Mouse (Mus musculus) heart, postnatal 25 days (tissue): Measurements from ENCODE around the gene Pdlim5. TPM values are rescaled to one million over a fixed set of nuclear protein-coding genes. Genes with fewer than 3 reads are reported as not detected.

Experiments used
- DNase-seq: peaks from one replicate; pipeline ENCODE4 v3.0.0; 2022; ENCODE audit warnings: low spot score
- intact Hi-C: fragments of 180-260 bp; cut with DNase I; formaldehyde crosslinking; loops from one replicate; pipeline ENCODE4 v1.15.1; 2025
- total RNA-seq, 2 experiments: library from RNA; stranded (reverse); gene quantifications; 2 replicates each; pipeline ENCODE4 v1.2.3; 2021

Pdlim5 gene
- total RNA-seq, 2 experiments from 2014 or later: 808 to 915 TPM

DNA sequence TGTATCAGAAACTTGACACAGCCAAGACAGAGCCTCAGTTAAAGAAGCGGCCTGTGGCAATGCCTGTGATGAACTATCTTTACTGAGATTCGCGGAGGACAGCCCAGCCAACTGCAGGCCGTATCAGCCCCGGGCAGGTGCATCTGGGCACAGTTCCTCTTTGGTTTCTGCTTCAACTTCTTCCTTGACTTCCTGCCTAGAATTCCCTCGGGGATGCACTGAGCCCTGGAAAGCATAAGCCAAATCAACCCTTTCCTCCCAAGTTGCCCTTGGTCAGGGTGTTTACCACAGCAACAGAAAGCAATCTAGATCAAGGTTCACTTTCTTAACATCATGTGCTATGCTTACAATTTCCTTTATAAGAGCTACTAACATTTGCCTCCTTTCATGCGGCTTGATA, 101.9 kb downstream of the Pdlim5 start:
- intact Hi-C loops: no loop called here
- no peak for DNase-seq

DNA sequence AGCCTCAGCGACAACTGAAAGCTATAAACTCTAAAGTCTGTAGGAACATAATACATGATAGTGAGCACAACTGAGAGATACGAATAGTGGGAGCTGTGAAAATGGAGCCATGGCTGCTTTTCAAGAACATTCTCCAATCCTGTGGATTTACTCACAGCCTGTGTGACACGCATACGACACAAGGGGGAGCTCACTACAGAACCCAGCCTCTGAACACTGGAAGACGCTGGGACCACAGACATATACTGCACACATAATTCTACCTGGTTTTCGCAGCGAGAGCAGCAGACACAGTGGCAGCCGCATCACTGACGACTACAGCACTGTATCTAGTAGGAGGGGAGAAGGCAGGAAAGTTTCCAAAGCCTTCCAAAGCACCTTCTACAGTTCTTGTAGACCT, 112.8 kb downstream of the Pdlim5 start:
- intact Hi-C loops: loop anchor here (2.0 to 10.0 kb wide), 2 partner anchors 192 to 342 kb away; partner anchors contain the start of gene Gbp2

DNA sequence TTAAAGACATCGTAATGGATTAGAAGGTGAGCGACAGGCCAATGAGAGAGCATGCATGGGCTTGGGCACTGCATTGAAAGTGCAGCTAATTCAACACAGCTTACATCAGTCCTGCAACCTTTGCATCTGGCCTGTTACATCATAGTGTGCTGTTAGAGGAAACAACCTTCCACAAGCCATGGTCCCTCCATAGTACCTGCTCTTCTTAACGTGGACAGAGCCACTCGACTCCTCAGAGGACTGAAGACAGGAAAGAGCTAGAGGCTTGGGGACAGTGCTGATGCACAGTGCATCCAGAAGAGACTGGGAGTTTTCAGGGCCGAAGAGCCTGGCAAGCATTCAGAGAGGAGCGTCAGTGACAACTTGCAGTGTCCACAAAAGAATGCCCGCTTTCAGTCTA, 113.8 kb downstream of the Pdlim5 start:
- DNase-seq: no peak
- intact Hi-C loops: loop anchor here (2.0 to 10.0 kb wide), 2 partner anchors 193 to 343 kb away; partner anchors contain the start of gene Gbp2

More for the DNA sequence above, 112.8 kb downstream of the Pdlim5 start:
- DNase-seq: no peak

DNA sequence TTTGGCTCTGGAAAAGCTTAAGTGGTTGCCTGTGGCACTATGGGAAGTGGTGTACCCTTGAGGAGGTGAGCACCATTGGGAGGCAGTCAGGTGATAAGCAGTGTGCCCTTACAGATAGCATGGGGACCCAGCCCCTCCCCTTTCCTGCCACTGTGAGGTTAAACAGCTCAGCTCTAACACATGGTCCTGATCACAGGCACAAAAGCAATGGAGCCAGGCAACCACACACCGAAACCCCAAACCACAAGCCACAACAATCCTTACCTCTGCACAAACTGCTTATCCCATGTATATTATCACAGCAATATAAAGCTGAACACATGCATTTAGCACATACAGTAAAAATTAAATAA, 114.4 kb downstream of the Pdlim5 start:
- intact Hi-C loops: loop anchor here (10.0 kb wide), 1 partner anchor 344 kb away; the partner anchor contains the start of gene Gbp2
- no peak for DNase-seq

DNA sequence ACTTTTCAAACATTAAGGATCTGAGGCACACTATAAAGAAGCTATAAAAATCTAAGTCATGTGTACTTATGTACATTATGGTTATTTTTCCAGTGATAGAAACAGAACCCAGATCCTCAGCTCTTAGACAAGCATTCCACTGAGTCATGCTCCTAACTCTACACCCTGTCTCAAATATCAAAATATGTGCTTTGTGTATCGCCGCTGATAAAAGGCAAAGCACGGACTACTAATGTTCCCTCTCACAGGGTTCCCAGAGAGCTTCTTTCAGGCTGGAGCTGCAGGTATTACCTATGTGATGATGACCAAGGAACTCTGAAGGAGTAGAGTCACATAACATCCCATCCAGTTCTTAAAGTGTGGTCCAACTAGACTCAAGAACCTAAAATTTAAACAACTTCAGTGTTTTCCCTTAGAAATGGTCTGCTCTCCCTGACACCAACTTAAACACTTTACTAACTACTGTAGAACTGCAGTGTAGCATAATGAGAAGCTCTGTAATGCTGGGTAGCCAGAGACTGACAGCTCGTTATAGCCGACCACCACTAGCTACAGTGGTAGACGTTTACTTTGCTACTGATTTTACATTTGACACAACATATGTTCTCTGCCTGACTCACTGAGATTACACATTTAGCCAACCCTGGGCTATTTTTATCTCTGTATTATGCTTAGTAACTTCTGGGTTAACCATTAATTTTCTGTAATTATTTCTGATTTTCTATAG, 115.0 kb downstream of the Pdlim5 start:
- intact Hi-C loops: loop anchor here (10.0 kb wide), 1 partner anchor 344 kb away; the partner anchor contains the start of gene Gbp2
- DNase-seq: no peak

DNA sequence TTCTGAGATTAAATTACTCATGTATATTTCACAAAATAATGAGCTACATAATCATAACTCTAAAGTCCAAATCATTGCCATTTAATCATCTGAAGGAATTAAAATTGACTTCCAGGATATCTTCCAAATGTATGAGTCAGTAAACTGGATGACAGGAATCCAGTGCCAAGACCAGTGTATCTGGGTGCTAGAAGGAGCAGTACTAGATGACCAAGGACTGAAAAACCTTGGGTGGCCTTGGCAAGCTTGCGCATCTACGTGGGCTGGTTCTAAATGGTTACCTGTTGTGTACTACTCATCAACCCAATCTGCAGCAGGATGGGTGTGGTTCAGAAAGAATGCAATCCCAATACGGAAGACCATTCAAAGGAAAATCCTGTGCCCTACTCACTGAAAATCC, 116.5 kb downstream of the Pdlim5 start:
- intact Hi-C loops: no loop called here

DNA sequence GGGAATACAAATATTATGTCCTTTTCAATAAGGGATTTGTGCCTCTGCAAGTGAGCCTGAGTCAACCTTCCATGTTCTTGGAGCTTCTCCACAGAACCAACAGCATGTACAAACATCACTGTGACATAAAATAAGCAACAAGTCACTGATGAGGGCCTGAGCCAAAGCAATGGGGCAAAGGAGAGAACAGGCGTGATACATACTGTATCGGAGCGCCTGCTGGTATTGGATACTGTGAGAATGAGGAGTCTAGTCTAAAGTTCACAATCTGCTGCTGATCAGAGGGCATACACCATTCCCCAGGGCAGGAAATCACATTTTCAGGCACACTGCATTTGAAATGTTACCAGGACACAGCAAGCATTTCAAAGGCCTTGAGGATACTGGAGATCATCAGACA, 119.0 kb downstream of the Pdlim5 start:
- DNase-seq: no peak
- intact Hi-C loops: no loop called here

More for the DNA sequence above, 116.5 kb downstream of the Pdlim5 start:
- DNase-seq: no peak

DNA sequence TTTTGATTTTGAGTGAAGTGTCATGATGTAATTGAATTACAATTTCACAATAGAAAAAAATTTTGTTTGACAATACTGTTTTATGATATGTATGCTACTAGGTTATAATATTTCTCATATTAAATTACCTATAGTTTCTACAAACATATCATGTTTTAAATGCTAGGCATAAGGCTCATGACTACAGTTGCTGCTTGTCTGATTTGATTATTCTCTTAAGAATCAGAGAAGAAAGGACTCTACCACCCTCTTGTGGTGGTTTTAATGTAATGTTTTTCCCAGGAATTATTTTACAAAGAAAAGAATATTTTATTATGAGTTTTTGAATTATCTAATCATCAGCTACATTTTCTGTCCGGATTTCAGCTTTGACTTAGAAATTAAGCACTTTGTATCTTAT, 120.5 kb downstream of the Pdlim5 start:
- no peak for DNase-seq
- intact Hi-C loops: no loop called here

DNA sequence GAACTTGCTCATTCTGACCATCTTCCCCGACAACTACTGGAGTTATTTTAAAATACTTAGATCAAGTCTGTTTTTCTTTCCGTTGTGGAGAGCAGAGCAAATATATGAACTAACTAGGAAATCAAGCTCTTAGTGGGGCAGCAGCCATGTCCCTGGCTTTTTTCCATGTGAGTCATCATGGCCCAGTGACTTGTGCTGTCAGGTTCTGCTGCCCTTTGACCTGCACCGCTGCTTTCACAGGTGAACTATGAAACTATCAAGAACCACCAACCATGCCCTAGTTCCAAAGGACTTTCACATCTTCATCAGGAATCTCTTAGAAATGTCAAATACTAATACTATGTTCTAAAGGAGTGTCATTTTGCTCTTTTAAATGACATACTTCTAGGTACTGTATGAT, 121.0 kb downstream of the Pdlim5 start:
- no peak for DNase-seq
- intact Hi-C loops: no loop called here

DNA sequence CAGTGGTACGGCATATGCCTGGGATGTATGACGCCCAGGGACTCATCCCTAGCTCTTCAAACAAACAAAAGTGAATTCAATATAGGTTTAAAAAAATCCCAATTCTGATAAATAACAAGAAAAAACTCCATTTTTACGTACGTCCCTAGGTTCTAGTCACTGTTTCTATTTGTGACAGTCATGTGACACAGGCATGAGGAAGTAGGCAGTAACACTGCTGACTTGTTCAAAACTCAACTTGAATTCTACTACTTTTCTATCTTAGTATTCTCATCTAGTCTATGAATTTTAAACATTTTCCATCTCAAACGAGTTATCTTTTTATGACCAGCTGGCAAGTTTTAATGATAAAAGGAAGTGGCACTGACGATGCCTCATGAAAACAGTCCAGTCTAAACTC, 122.2 kb downstream of the Pdlim5 start:
- DNase-seq: no peak
- intact Hi-C loops: loop anchor here (2.0 kb wide), 1 partner anchor 410 kb away; no protein-coding TSS in a partner anchor

DNA sequence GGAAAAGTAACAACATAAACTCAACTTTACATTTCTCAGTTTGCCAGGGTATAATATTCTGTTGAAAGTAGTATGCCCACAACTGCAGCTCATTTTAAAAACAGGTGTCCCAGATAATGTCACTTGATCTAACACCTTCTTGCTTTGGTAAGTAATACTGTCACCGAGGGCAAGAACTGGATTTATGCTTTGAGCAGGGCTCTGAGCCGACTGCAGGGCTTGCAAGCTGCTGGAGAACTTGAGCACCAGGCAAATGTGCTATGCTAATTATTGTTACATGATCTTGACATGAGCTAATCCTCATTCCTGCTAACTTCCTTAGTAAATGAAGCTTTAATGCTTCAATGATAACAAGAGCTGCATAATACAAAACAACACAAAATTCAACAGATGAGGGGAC, 139.1 kb downstream of the Pdlim5 start:
- intact Hi-C loops: no loop called here
- DNase-seq: no peak

DNA sequence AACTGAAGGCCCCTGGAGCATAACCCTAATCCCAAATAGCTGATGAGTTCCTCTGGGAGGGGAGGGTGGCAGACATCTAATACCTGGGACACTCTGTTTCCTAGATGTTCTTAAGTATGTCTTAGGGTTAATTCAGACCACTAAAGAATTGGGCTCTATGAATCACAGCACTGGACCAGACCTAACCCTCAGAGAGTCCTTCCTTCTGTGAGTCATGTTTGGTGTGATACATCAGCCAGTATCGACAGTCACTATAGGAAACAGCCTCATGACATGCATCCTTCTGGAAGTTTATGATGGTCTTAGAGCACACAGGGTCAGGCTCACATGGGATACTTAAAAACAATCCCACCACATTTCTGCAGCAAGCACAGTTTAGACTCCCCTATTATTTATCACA, 143.4 kb downstream of the Pdlim5 start:
- DNase-seq: no peak
- intact Hi-C loops: no loop called here

DNA sequence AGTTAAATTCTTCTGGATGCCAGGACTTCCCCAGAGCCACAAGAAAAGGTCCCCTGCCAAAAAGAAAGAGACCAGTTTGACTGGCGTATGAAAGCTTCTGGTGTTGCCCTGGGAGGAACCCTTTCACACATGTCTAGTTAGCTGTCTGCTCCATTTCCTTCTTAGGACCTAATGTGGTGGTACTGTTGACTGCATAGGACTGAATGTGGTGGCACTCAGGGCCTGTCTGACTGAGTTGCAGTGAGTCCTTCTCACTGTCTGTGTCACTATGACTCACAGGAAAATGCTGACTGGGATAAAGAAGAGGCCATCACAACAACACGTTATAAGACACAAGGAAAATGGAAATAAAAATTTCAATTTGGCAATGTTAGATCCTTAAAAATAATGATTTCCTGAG, 146.0 kb downstream of the Pdlim5 start:
- no peak for DNase-seq
- intact Hi-C loops: no loop called here

DNA sequence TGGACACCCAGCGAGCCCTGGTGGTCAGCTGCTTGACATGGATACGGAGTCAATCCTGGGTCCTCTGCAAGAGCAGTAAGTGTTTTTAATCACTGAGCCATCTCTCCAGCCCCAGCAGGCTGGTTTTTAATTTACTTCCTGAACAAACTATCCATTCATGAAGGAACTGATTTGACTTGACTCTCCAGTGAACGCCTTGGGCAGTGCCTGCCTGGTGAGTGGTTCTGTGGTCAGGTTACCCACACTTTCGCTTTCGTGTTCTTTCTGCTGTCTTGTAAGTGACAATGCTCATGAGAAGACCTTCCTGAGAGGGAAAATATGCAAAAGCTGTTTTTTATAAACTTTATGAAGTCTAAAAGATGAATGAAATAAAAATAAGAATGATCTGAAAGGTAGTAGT, 152.2 kb downstream of the Pdlim5 start:
- intact Hi-C loops: no loop called here
- DNase-seq: no peak

DNA sequence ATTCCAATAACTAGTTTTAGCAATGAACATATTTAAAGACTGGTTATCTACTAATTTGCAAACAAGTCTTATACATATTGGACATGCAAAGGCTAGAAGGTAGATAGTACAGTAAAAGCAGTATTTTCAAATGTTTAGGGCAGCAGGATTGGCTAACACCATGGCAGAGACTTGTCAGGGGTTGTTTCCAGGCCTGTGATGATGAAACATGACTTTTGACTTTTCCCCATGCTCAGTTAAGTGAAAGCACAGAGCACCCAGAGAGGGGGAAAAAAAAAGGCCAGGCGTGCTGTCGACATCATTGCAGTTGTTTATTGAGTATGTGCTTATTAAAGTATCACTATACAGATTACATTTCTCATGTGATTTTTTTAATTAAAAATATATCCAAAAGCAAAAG, 156.2 kb downstream of the Pdlim5 start:
- intact Hi-C loops: no loop called here

DNA sequence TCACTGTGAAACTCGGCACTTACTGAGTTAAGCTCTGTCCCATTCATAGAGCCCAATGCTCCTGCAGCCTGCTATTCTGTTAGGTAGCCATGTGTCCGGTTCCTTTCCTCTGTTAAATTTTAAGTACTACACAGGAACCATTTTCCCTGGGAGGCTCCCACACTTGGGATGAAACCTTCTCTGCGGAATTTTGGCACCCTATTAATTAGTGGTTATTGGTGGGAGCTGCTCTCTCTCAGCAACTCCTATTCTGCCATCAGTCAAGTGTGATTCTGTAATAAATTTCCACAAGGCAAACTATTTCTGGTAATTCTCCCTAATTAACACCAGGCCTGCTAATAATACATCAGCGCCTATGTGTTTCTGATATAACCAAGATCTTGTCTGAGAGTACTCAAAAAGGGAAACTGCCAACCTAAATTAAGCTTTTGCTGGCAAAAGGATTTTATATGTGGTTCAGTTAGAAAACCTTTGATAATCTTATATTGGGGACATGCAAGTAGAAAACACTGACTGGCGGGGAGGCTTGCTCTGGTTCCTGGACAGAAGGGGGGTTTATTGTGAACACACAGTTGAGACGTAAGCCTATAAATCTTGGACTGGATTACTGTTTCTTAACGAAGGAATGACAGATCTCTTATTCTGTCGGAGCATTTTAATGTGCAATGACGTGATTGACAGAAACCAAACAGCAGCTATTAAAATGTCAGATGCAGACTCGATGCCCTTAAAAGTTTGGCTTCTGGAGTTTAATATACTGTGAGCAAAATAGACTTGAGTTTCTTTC, 157.0 kb downstream of the Pdlim5 start:
- no peak for DNase-seq
- intact Hi-C loops: no loop called here

More for the DNA sequence above, 156.2 kb downstream of the Pdlim5 start:
- DNase-seq: no peak

DNA sequence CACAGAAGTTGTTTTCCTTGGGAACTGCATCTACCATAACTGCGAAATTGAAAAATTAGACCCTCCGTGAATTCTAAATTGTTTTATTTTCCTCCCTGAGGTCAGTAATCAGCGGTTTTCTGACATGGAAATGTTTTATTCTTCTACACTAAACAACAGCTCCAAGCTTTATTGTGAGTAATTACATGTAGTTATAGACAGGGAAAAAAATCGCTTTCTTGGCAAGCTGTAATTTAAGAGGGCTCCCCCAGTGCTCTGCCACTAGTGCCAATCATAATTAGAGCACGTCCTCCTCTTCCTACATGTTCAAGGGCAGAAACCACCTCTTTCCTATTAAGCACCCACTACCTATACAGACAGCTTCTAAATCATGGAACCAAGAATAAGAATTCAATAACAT, 157.9 kb downstream of the Pdlim5 start:
- intact Hi-C loops: no loop called here
- no peak for DNase-seq

DNA sequence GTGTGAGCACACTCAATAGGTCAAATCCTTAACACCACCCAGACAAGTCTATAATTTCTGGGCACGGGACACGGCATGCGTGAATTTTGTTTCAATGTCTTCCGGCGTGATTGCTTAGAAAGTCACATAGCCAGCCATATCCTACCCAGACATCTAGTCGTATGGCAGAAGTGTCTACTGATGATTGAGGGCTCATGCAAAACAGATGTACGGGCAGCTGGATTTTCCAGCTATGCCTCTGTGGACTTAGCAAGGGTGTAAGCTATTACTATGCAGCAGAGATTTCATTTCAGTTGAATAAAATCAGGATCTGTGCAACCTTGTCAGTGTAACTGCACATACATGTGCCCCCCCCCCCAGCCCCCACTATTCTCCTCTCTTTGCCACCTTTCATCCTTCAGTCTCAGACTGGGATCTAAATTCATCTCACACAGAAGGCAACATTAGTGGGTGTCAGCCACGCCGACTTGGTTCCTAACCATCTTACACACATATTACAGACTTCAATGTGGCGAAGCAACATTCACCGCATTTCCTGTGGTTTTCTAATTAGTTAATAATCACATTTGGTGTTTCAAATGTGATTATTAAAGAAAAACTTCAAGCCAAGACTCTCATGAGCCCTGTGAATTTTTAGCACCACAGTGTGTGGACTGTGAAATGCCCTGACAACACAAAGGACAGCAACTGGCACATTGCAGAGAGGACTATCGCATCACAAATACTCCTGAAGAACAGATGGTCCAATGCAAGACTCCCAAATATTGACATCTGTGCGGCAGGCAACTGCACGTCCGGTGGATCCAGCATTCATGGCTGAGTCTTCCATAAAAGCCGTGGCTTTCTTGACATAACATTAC, 161.7 kb downstream of the Pdlim5 start:
- intact Hi-C loops: no loop called here
- no peak for DNase-seq

DNA sequence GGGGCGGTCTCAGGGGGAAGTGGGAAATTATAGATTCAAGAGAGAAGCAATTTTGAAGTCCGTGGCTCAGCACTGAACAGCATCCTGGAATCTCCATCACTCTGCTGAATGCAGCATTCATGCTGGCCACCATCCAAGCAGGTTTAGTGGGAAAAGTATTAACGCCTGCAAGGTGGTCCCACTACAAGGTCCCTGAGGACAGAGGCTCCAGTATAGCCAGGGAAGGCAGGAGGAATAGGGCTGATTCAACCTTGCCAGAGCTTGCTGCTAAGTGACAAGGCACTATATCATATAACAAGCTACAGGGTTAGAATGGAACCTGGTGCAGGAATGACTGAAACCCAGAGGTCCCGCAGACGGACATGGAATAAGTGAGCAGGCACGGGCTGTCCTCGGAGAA, 166.8 kb downstream of the Pdlim5 start:
- intact Hi-C loops: no loop called here
- DNase-seq: no peak

DNA sequence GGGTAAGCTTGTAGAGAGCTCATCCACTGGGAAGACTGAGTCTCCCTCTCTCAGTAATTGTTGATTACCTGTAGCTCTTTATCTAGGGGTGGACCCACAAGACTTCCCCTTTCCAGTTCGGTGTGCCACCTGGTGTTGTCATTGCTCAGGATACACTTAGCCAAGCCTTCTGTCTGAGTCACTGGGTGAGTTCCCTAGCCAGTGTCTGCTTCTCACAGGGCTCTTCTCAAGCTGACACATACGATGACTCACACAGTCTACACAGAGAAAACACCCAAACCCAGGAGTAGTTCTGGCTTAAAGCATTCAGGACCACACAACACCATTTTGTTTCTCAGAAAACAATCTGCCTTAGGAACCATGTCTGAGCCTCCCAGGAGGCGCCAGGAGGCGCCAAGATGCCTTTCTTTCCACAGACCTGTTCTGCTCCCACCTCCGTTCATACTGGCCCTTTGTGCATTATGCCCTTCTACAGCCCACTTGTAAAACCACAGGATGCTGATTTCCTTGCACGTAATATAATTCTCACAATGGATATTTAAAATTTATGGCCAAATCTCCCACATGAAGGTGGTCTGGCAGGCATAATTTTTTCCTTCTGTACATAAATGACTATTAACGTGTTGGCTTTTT, 172.9 kb downstream of the Pdlim5 start:
- no peak for DNase-seq
- intact Hi-C loops: no loop called here
